Mouse (Mus musculus) E14TG2a.4 (cell line): ENCODE measurements around the gene Psmb7.

Experiments used
- CTCF ChIP-seq: conservative IDR thresholded peaks from 2 replicates; pipeline ENCODE4 v1.5.1; 2014; ENCODE audit warnings: low read length
- NANOG ChIP-seq: IDR thresholded peaks from 2 replicates; pipeline ENCODE4 v1.6.1; 2014; ENCODE audit warnings: borderline replicate concordance, low read length, mixed read lengths
- POU5F1 ChIP-seq: IDR thresholded peaks from 2 replicates; pipeline ENCODE4 v1.6.1; 2014; ENCODE audit warnings: low read length, borderline replicate concordance

DNA sequence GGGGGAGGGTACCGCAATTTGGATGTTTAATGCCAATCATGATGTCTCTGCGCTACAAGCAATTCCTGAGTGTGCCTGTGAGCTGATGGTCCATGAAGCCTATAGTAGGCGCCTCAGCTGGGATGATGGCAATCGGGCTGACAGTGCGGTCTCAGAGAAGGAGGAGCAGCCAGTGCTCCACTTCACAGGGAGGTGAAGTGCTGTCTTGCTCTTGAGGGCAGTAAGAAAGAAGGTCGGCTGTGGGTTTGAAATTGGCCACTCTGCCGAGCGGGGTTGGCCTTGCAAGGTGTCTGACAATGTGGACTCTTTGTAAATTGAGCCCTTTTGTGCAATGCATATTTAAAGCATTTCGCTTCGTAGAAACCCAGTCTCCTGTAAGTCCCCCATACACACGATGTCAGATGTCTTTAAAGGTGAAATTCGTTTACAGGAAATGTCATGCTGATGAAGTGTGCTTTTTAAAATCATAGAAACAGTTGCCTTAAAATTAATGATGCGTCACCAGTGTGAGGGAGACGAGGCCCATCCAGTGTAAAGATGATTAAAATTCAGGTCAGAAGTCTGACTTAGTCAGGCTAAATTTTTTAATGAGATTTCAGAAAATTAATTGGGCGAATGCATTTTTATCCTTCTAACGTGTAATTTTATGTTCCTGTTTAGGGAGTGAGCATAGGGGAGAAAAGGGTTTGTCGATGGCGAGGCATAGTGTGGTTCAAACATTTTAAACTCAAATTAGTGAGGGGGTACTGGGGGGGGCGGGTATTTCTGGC lies 89.5 kb downstream of the Psmb7 start:
- TF ChIP-seq CTCF (no peak), POU5F1 (no peak), NANOG (no peak)
